Mouse (Mus musculus) urinary bladder, postnatal 36 days (tissue): ENCODE results near the gene Mtx3.

Experiments
- DNase-seq, 2 experiments: peaks; one replicate each; pipeline ENCODE4 v3.0.0; 2022; ENCODE audit warnings: low spot score in 2 of 2, mixed read lengths in 1 of 2

Gene Mtx3

DNA sequence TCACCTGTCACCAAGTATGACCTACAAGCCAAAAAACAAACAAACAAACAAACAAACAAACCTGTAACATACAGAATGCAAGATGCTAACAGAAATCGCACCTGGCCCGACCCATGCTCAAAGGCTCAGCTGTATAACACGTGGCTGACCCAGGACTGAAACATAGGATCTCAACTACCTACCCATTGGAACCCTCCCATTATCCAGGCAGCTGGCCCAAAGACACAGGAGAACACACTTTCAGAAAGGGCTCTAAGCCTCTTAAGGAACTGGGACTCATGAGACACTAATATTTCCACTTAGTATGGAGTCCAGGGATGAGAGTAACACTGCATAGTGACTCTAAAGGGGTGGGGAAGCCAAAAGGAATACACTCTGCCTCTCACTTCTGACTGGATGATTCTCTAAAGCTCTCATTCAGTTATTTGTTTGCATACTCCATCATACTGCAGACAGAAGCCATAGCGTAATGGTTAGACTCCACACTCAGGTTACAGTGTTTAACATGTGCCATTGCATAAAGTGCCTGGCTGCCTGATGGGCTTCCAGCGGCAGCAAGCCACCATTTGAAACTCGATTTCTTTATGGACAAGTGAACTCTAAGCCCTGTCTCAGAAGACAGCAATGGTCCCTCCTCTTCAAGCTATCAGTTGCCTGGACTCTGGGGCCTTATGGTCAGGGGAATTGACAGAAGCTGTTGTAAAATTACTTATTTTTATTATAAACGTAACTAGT lies 38.6 kb downstream of the Mtx3 start:
- no peak for DNase-seq

DNA sequence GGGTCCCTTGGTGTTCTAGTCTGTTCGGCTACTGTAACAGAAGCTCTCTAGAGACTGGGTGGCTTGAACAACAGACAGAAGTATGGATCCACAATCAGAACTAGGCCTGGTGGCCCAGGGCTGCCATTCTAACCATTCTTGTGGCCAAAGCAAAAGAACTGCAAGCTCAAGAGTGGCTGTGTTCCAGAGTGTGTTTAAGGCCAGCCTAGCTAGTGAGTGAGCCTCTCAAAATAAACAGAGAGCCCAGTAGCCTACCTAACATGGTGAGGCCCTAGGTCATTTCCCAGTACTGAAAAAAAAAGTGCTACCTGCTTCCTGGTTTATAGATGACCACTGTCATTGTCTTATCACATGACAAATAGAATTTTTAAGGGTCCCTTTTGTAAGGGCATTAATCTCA lies 39.6 kb downstream of the Mtx3 start:
- DNase-seq = no peak

- no peak for DNase-seq
Observed at GRCm38 (mm10) chr13:92884930-92885329, 40.4 kb downstream of the Mtx3 start.

DNA sequence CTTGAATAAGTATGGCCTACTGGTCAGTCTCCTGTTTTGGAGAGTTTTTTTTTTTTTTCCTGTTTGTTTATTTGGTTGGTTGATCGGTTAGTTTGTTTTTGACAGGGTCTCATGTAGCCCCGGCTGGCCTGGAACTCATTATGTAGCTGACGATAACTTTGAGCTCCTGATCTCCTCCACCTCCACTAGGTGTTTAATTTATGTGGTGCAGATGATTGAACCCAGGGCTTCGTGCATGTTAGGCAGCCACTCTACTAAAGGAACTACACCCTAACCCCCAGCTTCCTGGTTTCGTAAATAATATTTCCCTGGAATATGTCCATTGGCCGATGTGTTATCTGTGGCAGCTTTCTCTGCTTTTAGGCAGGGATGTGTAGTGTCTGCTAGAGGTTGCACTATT lies 54.5 kb downstream of the Mtx3 start:
- no peak for DNase-seq

GRCm38 (mm10) chr13:92903291-92903690 lies 58.7 kb downstream of the Mtx3 start:
- no peak for DNase-seq

DNA sequence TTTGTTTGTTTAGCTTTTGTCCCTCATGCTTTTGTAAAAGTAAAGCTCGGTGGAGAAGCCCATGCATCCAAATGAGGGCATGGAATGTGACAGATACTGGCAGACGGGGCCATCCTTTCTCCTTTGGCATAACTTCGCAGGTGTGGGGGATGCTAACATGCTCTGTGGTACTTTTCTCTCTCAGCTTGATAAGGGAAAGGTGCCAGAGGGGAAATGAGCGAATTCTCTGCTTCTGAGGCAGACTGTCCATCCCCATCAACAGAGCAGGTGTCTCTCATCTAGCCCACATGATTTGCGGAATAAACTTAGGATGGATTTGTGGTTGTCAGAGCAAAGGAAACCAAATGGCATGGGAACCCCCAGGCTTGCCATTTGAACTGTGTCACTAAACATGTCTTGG lies 61.4 kb downstream of the Mtx3 start:
- DNase-seq = no peak

- no peak for DNase-seq
Observed at GRCm38 (mm10) chr13:92907366-92907765, 62.8 kb downstream of the Mtx3 start.
